Mouse (Mus musculus): Measurements from ENCODE around the gene Ide. TPM values are rescaled to one million over a fixed set of nuclear protein-coding genes. Genes with fewer than 3 reads are reported as not detected.
A peak's percentile ranks its signal among the peaks of the same experiment; 100 is the strongest.

Ide gene
- total and polyA plus RNA-seq, 3 experiments, result 56.0 to 116 (median 79.5) TPM

DNA sequence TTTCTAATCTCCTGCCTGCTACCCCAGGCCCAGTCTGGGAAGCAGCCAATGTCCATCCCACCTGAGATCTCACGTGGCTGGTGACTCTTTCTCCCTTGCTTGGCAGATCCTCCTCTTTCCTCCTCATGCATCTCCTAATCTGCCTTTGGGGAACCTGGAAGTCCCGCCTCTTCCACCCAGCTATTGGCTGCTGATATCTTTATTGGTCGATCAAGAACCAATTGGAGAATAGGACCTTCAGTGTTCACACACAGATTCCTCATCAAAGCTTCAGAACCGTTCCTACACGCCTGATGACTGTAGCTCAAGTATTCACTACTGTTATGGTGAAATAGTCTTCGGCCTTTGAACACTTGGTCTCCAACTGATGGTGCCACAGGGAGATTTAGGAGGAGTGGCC is 85.5 kb downstream of the Ide start:
- Histone ChIP-seq H3K4me3 (replicated peaks in 1 of 3; ENCODE audit: low read depth in 2 of 3, low read length in 2 of 3, poor library complexity in 1 of 3) (peak overlapping the region; percentile 60 to 68 (median 65)), H3K9ac (ENCODE audit: insufficient read depth, low read depth) (peak overlapping the region; percentile 68), H3K36me3 (replicated peaks in 1 of 2; ENCODE audit: control insufficient read depth in 1 of 2, insufficient read depth in 1 of 2, low read length in 1 of 2) (no peaks in the 10 kb centered on the region), H3K4me2 (ENCODE audit: insufficient read depth, low read depth, poor library complexity, severe bottlenecking) (peak overlapping the region; percentile 89), H3K4me1 (ENCODE audit: control insufficient read depth in 1 of 2, insufficient read depth in 2 of 2) (peaks cover 15 to 44% of the 10 kb centered on the region in 2 experiments), H3K9me3 (replicated peaks; ENCODE audit: low read length) (no peaks in the 10 kb centered on the region), H3K79me2 (replicated peaks; ENCODE audit: control insufficient read depth, extremely low read depth, insufficient read depth, poor library complexity, severe bottlenecking) (no peaks in the 10 kb centered on the region), H3K27me3 (replicated peaks) (no peaks in the 10 kb centered on the region), H3K27ac (ENCODE audit: insufficient read depth, low read depth) (0 out of 2 replicates have a peak overlapping the region, but pooled peaks have one; percentile 7)
- peak; percentile 92 for DNase-seq (ENCODE audit: extremely low read depth)
- TF ChIP-seq ZKSCAN1 (IDR thresholded peaks at IDR 0.05; ENCODE audit: borderline replicate concordance, low read depth, low read length) (no peak), TBP (conservative IDR thresholded peaks at IDR 0.05; ENCODE audit: low read depth, low read length) (peak; percentile 94), JUN (IDR thresholded peaks at IDR 0.05; ENCODE audit: insufficient read depth, low read depth, low read length) (no peak), POLR2AphosphoS2 (IDR thresholded peaks at IDR 0.05; ENCODE audit: low read depth, low read length) (peak; percentile 41; the same call in 1 of the 2 replicates), CTCF (conservative IDR thresholded peaks at IDR 0.05 in 1 of 2, IDR thresholded peaks at IDR 0.05 in 1 of 2; ENCODE audit: low read depth in 2 of 2, low read length in 2 of 2) (no peak), MAX (IDR thresholded peaks at IDR 0.05; ENCODE audit: low read length) (peak; percentile 57; the same call in 1 of the 2 replicates), JUND (conservative IDR thresholded peaks at IDR 0.05; ENCODE audit: low read depth, low read length) (no peak), TCF12 (IDR thresholded peaks at IDR 0.05; ENCODE audit: low read depth, low read length) (peak; percentile 42), NELFE (IDR thresholded peaks at IDR 0.05; ENCODE audit: low read depth, low read length) (peak; percentile 70), PAX5 (IDR thresholded peaks at IDR 0.05; ENCODE audit: low read length) (no peak), SMC3 (IDR thresholded peaks at IDR 0.05; ENCODE audit: low read depth, low read length) (no peak), USF2 (conservative IDR thresholded peaks at IDR 0.05; ENCODE audit: low read depth, low read length) (no peak), KAT2A (IDR thresholded peaks at IDR 0.05; ENCODE audit: insufficient replicate concordance, low read length) (no peak), MYC (IDR thresholded peaks at IDR 0.05; ENCODE audit: low read depth, low read length) (0 out of 2 replicates have a peak, but pooled peaks have one; percentile 25), MAFK (IDR thresholded peaks at IDR 0.05; ENCODE audit: insufficient replicate concordance, low read length) (no peak), BHLHE40 (IDR thresholded peaks at IDR 0.05; ENCODE audit: low read depth, low read length) (peak; percentile 59), EP300 (IDR thresholded peaks at IDR 0.05; ENCODE audit: low read length) (no peak), MAZ (IDR thresholded peaks at IDR 0.05; ENCODE audit: low read depth, low read length) (no peak), MXI1 (IDR thresholded peaks at IDR 0.05; ENCODE audit: low read depth, low read length) (no peak; the same call in 1 of the 2 replicates), GABPA (IDR thresholded peaks at IDR 0.05; ENCODE audit: insufficient replicate concordance, low read depth, low read length) (no peak), ELF1 (IDR thresholded peaks at IDR 0.05; ENCODE audit: low read depth, low read length) (peak; percentile 73), RCOR1 (conservative IDR thresholded peaks at IDR 0.05; ENCODE audit: low read depth, low read length) (no peak), RAD21 (IDR thresholded peaks at IDR 0.05; ENCODE audit: low read depth, low read length) (no peak), UBTF (IDR thresholded peaks at IDR 0.05; ENCODE audit: low read depth, low read length) (no peak), ZMIZ1 (IDR thresholded peaks at IDR 0.05; ENCODE audit: low read depth, low read length) (peak; percentile 83), ZNF384 (IDR thresholded peaks at IDR 0.05; ENCODE audit: low read depth, low read length) (no peak), IRF4 (IDR thresholded peaks at IDR 0.05; ENCODE audit: low read depth, low read length) (no peak), E2F4 (IDR thresholded peaks at IDR 0.05; ENCODE audit: insufficient replicate concordance, low read depth, low read length) (no peak), MEF2A (IDR thresholded peaks at IDR 0.05; ENCODE audit: borderline replicate concordance, low read depth, low read length) (no peak), ETS1 (conservative IDR thresholded peaks at IDR 0.05; ENCODE audit: low read depth, low read length) (no peak), NRF1 (IDR thresholded peaks at IDR 0.05; ENCODE audit: low read depth, low read length) (no peak), HCFC1 (IDR thresholded peaks at IDR 0.05; ENCODE audit: low read depth, low read length) (peak; percentile 39), USF1 (IDR thresholded peaks at IDR 0.05; ENCODE audit: low read depth, low read length) (no peak), SIN3A (IDR thresholded peaks at IDR 0.05; ENCODE audit: low read length) (no peak), ZC3H11A (IDR thresholded peaks at IDR 0.05; ENCODE audit: low read depth, low read length) (no peak), CHD2 (IDR thresholded peaks at IDR 0.05; ENCODE audit: low read length) (peak; percentile 45; the same call in 1 of the 2 replicates), CHD1 (IDR thresholded peaks at IDR 0.05; ENCODE audit: low read depth, low read length) (no peak), POLR2A (IDR thresholded peaks at IDR 0.05; ENCODE audit: low read depth, low read length) (peak; percentile 87)
- dilution Hi-C loops (cut with MboI; ENCODE audit: extremely low pct_ligation_motif_present, extremely low pct_unique_long_range_greater_than_20kb, low sequenced_read_pairs) (no loop called here), in situ Hi-C loops (cut with MboI; ENCODE audit: low pct_ligation_motif_present, low pct_unique_long_range_greater_than_20kb, low sequenced_read_pairs) (loop anchor here (25.0 kb wide), 1 partner anchor 415 kb away; the partner anchor contains the start of gene Tnks2)

All from CH12.LX (cell line).